Mouse (Mus musculus): ENCODE results near the gene Foxn1. TPM values are rescaled to one million over a fixed set of nuclear protein-coding genes. Genes with fewer than 3 reads are reported as not detected.

Foxn1 gene
- polyA plus RNA-seq, 1 experiment from 2014 or later, result not detected

DNA sequence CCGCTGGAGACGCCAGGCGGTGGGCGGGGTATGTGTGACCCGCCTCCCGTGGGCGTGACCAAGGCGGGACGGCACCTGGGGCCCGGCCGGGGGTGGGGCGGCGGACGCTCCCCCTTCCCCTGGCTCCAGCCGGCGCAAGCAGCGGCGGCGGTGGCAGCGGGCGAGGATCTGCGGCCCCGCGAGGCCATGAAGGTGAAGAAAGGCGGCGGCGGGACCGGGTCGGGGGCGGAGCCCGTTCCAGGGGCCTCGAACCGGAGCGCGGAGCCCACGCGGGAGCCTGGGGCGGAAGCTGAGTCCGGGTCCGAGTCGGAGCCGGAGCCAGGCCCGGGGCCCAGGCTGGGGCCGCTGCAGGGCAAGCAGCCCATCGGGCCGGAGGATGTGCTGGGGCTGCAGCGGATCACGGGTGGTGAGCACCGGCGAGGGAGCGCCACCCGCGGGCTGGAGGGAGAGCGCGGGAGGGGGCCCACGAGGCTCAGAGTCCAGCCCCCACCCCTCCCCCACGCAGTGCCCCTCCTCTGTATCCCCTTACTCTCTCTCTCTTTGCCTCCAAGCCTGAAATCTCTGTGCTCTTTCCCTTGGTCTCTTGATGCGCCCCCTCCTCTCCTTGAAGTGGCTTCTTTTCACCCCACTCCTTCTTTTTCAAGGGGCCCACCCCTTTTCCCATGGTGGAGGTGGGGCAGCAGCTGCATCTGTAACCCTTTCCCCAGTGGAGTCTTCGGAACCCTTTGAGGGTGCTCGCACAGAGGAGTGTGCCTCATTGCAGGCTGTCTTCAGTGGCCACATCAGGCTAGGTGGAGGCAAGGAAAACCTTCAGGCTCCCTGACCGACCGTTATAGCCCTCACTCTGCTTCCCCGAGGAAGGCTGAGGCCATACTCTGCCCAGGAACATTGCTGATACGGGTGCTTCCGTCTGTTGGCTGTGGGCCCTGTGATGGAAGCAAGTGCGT, 42.7 kb downstream of the Foxn1 start, which contains the start of gene Unc119:
Gene Unc119, plus strand, starts transcription at position 102 of the 947 bp plus-strand sequence.
- DNase-seq, result peak; percentile 91
- Histone ChIP-seq H3K27ac (ENCODE audit: low read depth) (peak within 1 kb of the TSS; percentile 80), H3K4me3 (ENCODE audit: low read depth, low read length) (peak within 1 kb of the TSS; percentile 85), H3K27me3 (ENCODE audit: insufficient read depth, low read length) (no peaks in the 10 kb centered on the region), H3K9me3 (ENCODE audit: low read depth, low read length) (no peaks in the 10 kb centered on the region), H3K9ac (peak within 1 kb of the TSS; percentile 87), H3K4me2 (peak within 1 kb of the TSS; percentile 90), H3K36me3 (ENCODE audit: insufficient read depth) (peaks cover 24% of the 10 kb centered on the region), H3K4me1 (ENCODE audit: insufficient read depth) (peaks cover 19% of the 10 kb centered on the region; the same call in 1 of the 2 replicates)
- peak; percentile 86 for ATAC-seq (ENCODE audit: insufficient read depth)
- WGBS, result 1% methylated on average over 51 of the region's 66 CpGs
- TF ChIP-seq CTCF (IDR thresholded peaks at IDR 0.05; ENCODE audit: low read depth), result no peak

DNA sequence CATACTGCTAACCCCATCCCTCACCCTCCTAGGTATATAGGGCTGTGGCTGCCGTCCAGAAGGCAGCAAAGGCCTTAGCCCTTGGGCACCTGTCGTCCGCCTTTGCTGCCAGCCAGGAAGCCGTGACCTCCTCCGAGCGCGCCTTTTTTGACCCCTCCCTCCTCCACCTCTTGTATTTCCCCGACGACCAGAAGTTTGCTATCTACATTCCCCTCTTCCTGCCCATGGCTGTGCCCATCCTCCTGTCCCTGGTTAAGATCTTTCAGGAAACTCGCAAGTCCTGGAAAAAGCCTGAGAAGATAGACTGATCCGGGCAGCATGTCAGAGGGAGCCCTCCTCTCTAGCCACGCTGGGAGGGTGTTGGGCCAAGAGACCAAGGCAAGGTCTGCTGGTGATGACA, 44.7 kb downstream of the Foxn1 start:
- DNase-seq, result no peak
- Histone ChIP-seq H3K36me3 (ENCODE audit: insufficient read depth) (peaks cover 24% of the 10 kb centered on the region; the same call in 1 of the 2 replicates), H3K27ac (ENCODE audit: low read depth) (no peak overlapping the region), H3K9me3 (ENCODE audit: low read depth, low read length) (no peaks in the 10 kb centered on the region), H3K4me1 (ENCODE audit: insufficient read depth) (peaks cover 19% of the 10 kb centered on the region; the same call in 1 of the 2 replicates), H3K4me2 (no peak overlapping the region), H3K27me3 (ENCODE audit: insufficient read depth, low read length) (no peaks in the 10 kb centered on the region), H3K4me3 (ENCODE audit: low read depth, low read length) (no peak overlapping the region), H3K9ac (no peak overlapping the region)
- 75% methylated on average over 12 of the region's 12 CpGs for WGBS
- no peak for ATAC-seq (ENCODE audit: insufficient read depth)
- TF ChIP-seq CTCF (IDR thresholded peaks at IDR 0.05; ENCODE audit: low read depth), result no peak

DNA sequence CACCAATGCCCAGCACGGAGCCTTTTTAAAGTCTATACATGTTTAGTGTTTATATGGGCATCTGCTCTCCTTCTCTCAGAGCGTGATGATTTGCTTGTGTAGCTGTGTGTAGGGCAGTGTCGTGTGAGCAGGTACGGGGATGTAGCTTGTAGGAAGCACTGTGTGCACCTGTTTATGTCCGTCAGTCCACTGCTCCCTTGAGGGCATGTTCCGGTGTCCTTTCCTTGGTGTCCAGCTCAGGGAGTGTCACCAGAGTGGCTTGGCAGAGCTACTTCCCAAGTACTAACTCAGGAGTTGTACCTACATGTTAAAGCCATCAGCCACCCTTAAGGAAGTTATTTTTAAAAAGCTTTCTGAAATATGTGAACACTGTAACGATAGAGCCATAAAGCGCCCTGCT, 49.3 kb downstream of the Foxn1 start:
- H3K27ac ChIP-seq (ENCODE audit: low read depth), result no peak overlapping the region
- H3K4me2 ChIP-seq, result no peak overlapping the region
- WGBS, result 92% methylated on average over 8 of the region's 8 CpGs
- H3K4me3 ChIP-seq (ENCODE audit: low read depth, low read length), result no peak overlapping the region
- no peak for TF ChIP-seq CTCF (IDR thresholded peaks at IDR 0.05; ENCODE audit: low read depth)
- ATAC-seq (ENCODE audit: insufficient read depth) (no peak), DNase-seq (no peak)
- H3K9ac ChIP-seq, result no peak overlapping the region
- peaks cover 44% of the 10 kb centered on the region for H3K36me3 ChIP-seq (ENCODE audit: insufficient read depth)
- H3K4me1 ChIP-seq (ENCODE audit: insufficient read depth), result no peaks in the 10 kb centered on the region
- H3K27me3 ChIP-seq (ENCODE audit: insufficient read depth, low read length), result no peaks in the 10 kb centered on the region
- H3K9me3 ChIP-seq (ENCODE audit: low read depth, low read length), result no peaks in the 10 kb centered on the region

DNA sequence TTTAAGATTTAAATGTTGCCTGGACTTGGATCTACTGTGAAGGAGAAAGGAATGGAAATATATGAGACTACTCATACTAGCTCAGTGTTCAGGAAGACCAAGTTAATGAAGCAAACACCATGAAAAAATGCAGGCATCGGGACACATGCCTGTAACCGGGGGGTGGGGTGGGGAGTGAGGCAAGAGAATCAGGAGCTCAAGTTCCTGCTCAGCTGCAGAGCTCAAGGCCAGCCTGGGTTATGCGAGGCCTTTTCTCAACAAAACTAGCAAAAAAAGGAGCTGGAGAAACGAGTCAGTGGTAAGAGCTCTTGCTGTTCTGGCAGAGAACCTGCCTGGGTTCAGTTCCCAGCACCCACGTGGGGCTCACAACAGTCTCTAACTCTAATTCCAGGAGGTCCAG, 52.4 kb downstream of the Foxn1 start:
- no peak for TF ChIP-seq CTCF (IDR thresholded peaks at IDR 0.05; ENCODE audit: low read depth)
- 87% methylated on average over 5 of the region's 5 CpGs for WGBS

DNA sequence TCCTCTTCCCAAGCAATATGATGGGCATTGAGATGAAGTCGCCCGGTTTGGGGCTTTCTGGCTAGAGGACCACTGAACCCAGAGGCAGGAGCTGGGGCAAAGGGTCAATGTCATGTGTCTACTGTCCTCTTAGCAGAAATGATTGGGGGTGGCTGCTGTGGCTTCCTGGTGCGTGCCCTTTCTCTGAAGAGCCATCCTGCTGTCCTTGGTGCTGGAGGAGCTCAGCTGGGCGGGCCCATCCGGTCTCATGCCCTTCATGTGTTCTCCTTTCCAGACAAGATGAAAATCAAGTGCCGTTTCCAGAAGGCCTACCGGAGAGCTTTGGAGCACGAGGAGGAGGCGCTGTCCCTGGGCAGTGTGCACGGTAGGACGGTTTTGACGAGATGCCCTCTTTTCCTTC, 53.7 kb downstream of the Foxn1 start:
- no peak overlapping the region for H3K4me2 ChIP-seq
- no peaks in the 10 kb centered on the region for H3K4me1 ChIP-seq (ENCODE audit: insufficient read depth)
- 94% methylated on average over 12 of the region's 12 CpGs for WGBS
- no peak overlapping the region for H3K4me3 ChIP-seq (ENCODE audit: low read depth, low read length)
- no peaks in the 10 kb centered on the region for H3K27me3 ChIP-seq (ENCODE audit: insufficient read depth, low read length)
- H3K27ac ChIP-seq (ENCODE audit: low read depth), result no peak overlapping the region
- H3K9ac ChIP-seq, result no peak overlapping the region
- no peak for DNase-seq
- peaks cover 24% of the 10 kb centered on the region for H3K36me3 ChIP-seq (ENCODE audit: insufficient read depth)
- no peak for TF ChIP-seq CTCF (IDR thresholded peaks at IDR 0.05; ENCODE audit: low read depth)
- H3K9me3 ChIP-seq (ENCODE audit: low read depth, low read length), result no peaks in the 10 kb centered on the region
- no peak for ATAC-seq (ENCODE audit: insufficient read depth)

More for the DNA sequence above, 52.4 kb downstream of the Foxn1 start:
- H3K4me2 ChIP-seq, result no peak overlapping the region
- H3K4me3 ChIP-seq (ENCODE audit: low read depth, low read length), result no peak overlapping the region
- H3K9ac ChIP-seq, result no peak overlapping the region
- ATAC-seq (ENCODE audit: insufficient read depth), result no peak
- peaks cover 31% of the 10 kb centered on the region for H3K36me3 ChIP-seq (ENCODE audit: insufficient read depth)
- no peaks in the 10 kb centered on the region for H3K27me3 ChIP-seq (ENCODE audit: insufficient read depth, low read length)
- no peaks in the 10 kb centered on the region for H3K9me3 ChIP-seq (ENCODE audit: low read depth, low read length)
- H3K4me1 ChIP-seq (ENCODE audit: insufficient read depth), result no peaks in the 10 kb centered on the region
- H3K27ac ChIP-seq (ENCODE audit: low read depth), result no peak overlapping the region
- DNase-seq, result no peak

DNA sequence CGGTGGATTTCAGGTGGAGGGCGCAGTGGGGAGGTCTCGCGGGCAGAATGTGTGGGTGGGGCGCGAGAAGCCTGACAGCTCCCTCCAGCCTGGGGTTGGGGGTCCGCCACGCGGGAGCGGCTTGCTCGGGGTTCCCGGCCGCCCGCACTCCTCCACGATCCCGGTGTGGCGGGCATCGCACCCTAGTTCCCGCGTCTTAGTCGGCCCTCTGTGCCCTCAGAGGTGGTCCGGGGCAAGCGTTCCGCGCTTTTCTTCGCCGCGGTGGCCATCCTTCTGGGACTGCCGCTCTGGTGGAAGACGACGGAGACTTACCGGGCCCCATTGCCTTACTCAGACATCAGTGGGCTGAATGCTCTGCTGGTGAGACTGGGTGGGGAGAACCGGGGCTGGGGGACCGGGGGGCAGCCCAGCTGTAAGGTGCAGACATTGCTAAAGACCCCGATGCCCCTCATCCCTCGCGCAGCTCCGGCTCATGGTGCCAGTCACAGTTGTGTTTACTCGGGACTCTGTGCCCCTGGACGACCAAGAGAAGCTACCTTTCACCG, 57.8 kb downstream of the Foxn1 start:
- H3K36me3 ChIP-seq (ENCODE audit: insufficient read depth), result 0 out of 2 replicates have a peak, but pooled peaks cover 5% of the 10 kb centered on the region
- H3K9me3 ChIP-seq (ENCODE audit: low read depth, low read length), result no peaks in the 10 kb centered on the region
- no peak overlapping the region for H3K27ac ChIP-seq (ENCODE audit: low read depth)
- H3K27me3 ChIP-seq (ENCODE audit: insufficient read depth, low read length), result no peaks in the 10 kb centered on the region
- under 1% methylated on average over 39 of the region's 41 CpGs for WGBS
- no peak for TF ChIP-seq CTCF (IDR thresholded peaks at IDR 0.05; ENCODE audit: low read depth)
- H3K9ac ChIP-seq, result peak overlapping the region; percentile 84
- H3K4me1 ChIP-seq (ENCODE audit: insufficient read depth), result no peaks in the 10 kb centered on the region
- H3K4me2 ChIP-seq, result peak overlapping the region; percentile 82
- no peak for DNase-seq
- ATAC-seq (ENCODE audit: insufficient read depth), result peak; percentile 72; the same call in 1 of the 2 replicates
- peak overlapping the region; percentile 87 for H3K4me3 ChIP-seq (ENCODE audit: low read depth, low read length)

Measured in lung, embryonic 14.5 days (tissue).